Mouse (Mus musculus): ENCODE data around the gene Dmwd. TPM values are rescaled to one million over a fixed set of nuclear protein-coding genes. Genes with fewer than 3 reads are reported as not detected.

The Dmwd gene
- polyA plus RNA-seq, 1 experiment = 27.7 TPM

DNA sequence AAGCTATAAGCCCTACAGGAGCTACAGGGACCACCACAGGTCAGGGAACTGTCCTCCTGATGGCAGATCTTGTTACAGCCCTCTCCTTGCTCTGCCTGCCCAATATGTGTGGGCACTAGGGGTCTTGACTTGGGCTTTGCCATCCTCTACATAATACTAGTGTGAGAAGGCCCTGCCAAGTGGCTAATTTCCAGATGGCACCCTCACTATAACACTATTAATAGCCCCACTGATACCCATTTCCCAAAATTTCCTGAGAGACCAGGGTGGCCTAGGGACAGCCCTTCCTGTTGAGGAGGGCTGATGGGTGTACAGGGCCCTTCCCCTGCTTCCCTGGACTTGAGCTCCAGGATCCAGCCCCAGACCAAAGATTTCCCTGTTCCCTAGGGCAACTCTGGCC is 21.8 kb downstream of the Dmwd start:
- H3K27ac ChIP-seq (ENCODE audit: control insufficient read depth, insufficient read depth, low read depth, low read length, poor library complexity) = no peak overlapping the region
- H3K4me1 ChIP-seq (ENCODE audit: control insufficient read depth, insufficient read depth, low read length) = peaks cover 2% of the 10 kb centered on the region; the same call in 1 of the 2 replicates
- no peak overlapping the region for H3K4me3 ChIP-seq (replicated peaks; ENCODE audit: control insufficient read depth, low read depth, low read length)
- TF ChIP-seq POLR2A (IDR thresholded peaks at IDR 0.05; ENCODE audit: borderline replicate concordance, control insufficient read depth, low read depth, low read length) = no peak
- TF ChIP-seq CTCF (IDR thresholded peaks at IDR 0.05; ENCODE audit: control insufficient read depth, insufficient read depth, low read length) = no peak

DNA sequence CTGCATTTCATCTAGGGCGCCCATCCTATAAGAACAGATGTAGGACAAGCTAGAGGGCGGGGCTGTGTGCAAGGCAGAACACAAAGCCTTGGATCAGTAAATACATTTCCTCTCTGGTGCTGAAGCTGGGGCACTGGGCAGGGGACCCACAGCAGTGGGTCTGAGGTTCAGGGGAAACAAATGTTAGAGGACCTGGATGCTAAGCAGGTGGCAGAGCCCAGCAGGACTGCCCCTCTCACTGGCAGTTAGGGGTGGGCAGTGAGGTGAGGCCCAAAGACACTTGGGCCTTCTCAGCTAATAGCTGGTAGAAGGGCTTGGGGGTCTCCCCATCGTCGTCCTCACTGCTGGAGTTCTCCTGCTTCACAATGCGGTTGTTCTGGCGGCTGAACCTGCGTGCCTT is 22.8 kb downstream of the Dmwd start:
- WGBS = 75% methylated on average over 7 of the region's 7 CpGs
- no peak for TF ChIP-seq POLR2A (IDR thresholded peaks at IDR 0.05; ENCODE audit: borderline replicate concordance, control insufficient read depth, low read depth, low read length)

DNA sequence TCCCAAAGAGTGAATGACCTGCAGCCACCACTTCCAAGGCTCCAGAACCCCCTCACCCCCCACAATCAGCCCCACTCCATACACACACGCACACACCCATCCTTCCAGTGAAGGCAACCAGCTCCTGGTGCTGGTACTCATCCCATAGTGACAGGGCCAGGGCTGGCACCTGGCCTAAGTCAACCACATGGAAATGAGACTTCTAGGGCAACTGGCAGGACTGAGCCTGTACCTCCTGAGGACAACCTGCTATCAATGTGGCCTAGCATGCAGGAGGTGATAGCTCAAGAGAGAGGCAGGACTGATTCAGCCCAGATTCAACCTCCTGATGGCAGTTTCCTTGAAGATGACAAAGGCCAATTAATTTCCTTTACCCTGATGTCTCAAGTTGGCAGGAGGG is 24.3 kb downstream of the Dmwd start:
- H3K4me3 ChIP-seq (replicated peaks; ENCODE audit: control insufficient read depth, low read depth, low read length) = no peak overlapping the region
- 65% methylated on average over 1 of the region's 1 CpGs for WGBS
- no peaks in the 10 kb centered on the region for H3K4me1 ChIP-seq (ENCODE audit: control insufficient read depth, insufficient read depth, low read length)
- H3K27ac ChIP-seq (ENCODE audit: control insufficient read depth, insufficient read depth, low read depth, low read length, poor library complexity) = no peak overlapping the region
- no peak for TF ChIP-seq CTCF (IDR thresholded peaks at IDR 0.05; ENCODE audit: control insufficient read depth, insufficient read depth, low read length)
- no peak for TF ChIP-seq POLR2A (IDR thresholded peaks at IDR 0.05; ENCODE audit: borderline replicate concordance, control insufficient read depth, low read depth, low read length)

More for the DNA sequence above, 22.8 kb downstream of the Dmwd start:
- Histone ChIP-seq H3K4me3 (replicated peaks; ENCODE audit: control insufficient read depth, low read depth, low read length) (no peak overlapping the region), H3K27ac (ENCODE audit: control insufficient read depth, insufficient read depth, low read depth, low read length, poor library complexity) (no peak overlapping the region), H3K4me1 (ENCODE audit: control insufficient read depth, insufficient read depth, low read length) (no peaks in the 10 kb centered on the region)

DNA sequence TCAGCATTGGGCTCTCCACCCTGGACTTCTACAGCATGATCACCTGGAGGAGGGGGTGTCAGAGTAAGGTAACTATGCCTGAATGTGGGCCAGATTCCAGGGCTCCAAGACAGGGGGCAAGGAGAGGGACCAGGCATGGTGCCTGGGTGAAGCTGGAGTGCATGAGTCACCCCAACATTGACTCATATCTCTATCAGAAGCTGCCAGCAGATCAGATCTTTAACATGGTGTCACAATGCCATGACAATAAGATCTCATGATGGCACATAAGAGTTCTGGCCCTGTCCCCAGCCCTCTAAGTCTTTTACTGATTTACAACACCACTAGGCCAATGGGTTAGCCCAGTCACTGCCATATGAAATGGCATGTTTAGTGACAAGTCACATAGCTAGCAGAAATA is 27.7 kb downstream of the Dmwd start:
- Histone ChIP-seq H3K4me3 (replicated peaks; ENCODE audit: control insufficient read depth, low read depth, low read length) (no peak overlapping the region), H3K4me1 (ENCODE audit: control insufficient read depth, insufficient read depth, low read length) (no peaks in the 10 kb centered on the region), H3K27ac (ENCODE audit: control insufficient read depth, insufficient read depth, low read depth, low read length, poor library complexity) (no peak overlapping the region)
- TF ChIP-seq POLR2A (IDR thresholded peaks at IDR 0.05; ENCODE audit: borderline replicate concordance, control insufficient read depth, low read depth, low read length) (no peak), CTCF (IDR thresholded peaks at IDR 0.05; ENCODE audit: control insufficient read depth, insufficient read depth, low read length) (no peak)

DNA sequence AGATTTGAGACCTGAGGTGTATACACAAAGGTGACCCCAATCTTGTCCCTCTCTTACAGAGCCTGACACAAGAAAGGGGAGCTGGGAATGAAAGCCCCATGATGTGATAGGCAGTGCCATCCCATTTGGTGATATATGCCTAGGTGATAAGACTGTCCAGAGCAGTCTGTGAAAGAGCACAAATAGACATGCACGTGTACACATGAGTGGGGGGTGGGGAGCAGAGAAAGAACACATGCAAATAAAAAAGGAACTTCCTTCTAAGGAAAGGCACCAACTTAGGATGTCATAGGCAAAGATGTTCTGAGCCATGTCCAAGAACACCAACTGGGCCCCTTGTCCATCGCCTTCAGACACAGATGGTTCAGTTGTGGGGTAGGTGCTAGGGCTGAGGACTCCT is 28.5 kb downstream of the Dmwd start:
- TF ChIP-seq CTCF (IDR thresholded peaks at IDR 0.05; ENCODE audit: control insufficient read depth, insufficient read depth, low read length) (no peak), POLR2A (IDR thresholded peaks at IDR 0.05; ENCODE audit: borderline replicate concordance, control insufficient read depth, low read depth, low read length) (no peak)
- H3K4me1 ChIP-seq (ENCODE audit: control insufficient read depth, insufficient read depth, low read length) = no peaks in the 10 kb centered on the region
- WGBS = 67% methylated on average over 2 of the region's 2 CpGs

DNA sequence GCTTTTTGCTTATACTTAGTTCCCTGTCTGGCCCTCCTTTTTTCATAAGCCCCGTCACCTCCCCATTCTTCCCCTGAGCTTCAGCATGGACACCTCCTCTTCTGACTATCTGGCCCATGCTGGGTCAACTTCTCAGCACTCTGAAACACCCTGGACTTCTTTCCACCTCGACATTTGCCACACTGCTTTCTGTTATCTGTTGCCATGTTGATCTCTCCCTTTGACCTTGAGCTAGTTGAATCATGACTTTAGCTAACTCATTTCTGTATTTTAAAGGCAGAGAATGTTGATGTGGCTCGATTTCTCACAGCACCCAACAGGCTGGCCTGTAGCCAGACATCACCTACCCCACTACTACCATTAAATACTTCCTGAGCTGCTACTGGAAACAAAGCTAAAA is 31.4 kb downstream of the Dmwd start:
- Histone ChIP-seq H3K4me3 (replicated peaks; ENCODE audit: control insufficient read depth, low read depth, low read length) (no peak overlapping the region), H3K27ac (ENCODE audit: control insufficient read depth, insufficient read depth, low read depth, low read length, poor library complexity) (no peak overlapping the region), H3K4me1 (ENCODE audit: control insufficient read depth, insufficient read depth, low read length) (no peaks in the 10 kb centered on the region)
- TF ChIP-seq POLR2A (IDR thresholded peaks at IDR 0.05; ENCODE audit: borderline replicate concordance, control insufficient read depth, low read depth, low read length) = no peak
- no peak for TF ChIP-seq CTCF (IDR thresholded peaks at IDR 0.05; ENCODE audit: control insufficient read depth, insufficient read depth, low read length)
- 49% methylated on average over 3 of the region's 3 CpGs for WGBS

More for the DNA sequence above, 28.5 kb downstream of the Dmwd start:
- Histone ChIP-seq H3K4me3 (replicated peaks; ENCODE audit: control insufficient read depth, low read depth, low read length) (no peak overlapping the region), H3K27ac (ENCODE audit: control insufficient read depth, insufficient read depth, low read depth, low read length, poor library complexity) (no peak overlapping the region)

DNA sequence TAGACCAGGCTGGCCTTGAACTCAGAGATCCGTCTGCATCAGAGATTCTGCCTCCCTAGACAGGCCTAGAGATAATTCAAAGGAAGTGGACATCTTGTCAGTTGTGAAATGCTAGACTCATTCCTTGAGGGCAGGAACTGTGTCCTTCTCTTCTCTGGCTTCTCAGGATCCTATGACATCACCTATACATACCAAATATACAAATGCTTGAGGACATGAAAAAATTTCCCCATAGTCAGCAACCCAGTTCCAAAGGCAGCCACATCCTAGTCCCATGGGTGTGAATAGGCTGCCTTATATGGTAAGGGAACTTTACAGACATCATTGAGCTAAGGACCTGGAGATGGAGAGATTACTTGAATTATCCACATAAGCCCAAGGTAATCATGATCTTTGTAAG is 33.5 kb downstream of the Dmwd start:
- Histone ChIP-seq H3K4me3 (replicated peaks; ENCODE audit: control insufficient read depth, low read depth, low read length) (no peak overlapping the region), H3K27ac (ENCODE audit: control insufficient read depth, insufficient read depth, low read depth, low read length, poor library complexity) (no peak overlapping the region), H3K4me1 (ENCODE audit: control insufficient read depth, insufficient read depth, low read length) (no peaks in the 10 kb centered on the region)
- TF ChIP-seq POLR2A (IDR thresholded peaks at IDR 0.05; ENCODE audit: borderline replicate concordance, control insufficient read depth, low read depth, low read length) (no peak), CTCF (IDR thresholded peaks at IDR 0.05; ENCODE audit: control insufficient read depth, insufficient read depth, low read length) (no peak)
- 74% methylated on average over 1 of the region's 1 CpGs for WGBS

DNA sequence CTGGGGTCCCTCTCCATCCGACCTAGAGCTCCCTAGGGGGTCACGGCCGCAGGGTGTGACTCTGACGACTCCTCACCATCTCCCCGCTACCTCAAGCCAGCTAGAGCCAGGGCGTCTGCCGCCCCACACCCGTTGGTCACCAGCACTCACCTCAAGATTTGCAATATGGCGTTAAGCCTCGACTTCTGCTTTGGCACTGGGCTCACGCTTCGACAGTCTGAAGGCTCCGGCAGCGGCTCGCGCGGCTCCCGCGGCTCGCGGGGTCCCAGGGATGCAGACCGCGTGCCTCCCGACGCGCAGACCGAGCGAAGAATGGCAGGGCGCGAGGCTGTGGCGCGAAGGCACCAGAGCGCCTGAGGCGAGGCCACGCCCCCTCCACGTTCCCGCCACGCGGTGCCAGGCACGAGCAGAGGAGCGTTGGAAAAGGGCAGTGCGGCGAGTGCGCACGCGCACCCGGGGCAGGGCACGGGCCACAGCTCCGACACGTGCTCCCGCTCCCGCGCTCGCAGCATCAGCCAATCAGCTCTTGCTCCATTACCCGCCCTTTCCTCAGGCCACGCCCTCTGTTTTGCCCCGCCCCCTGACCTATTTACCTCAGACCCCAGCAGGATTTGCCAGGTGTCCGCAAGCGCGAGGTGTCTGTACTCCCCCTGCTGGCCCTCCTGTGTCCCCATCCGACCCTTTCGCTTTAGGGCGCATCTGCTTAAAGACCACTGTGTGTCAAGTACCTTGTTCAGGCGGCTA is 42.2 kb downstream of the Dmwd start, which contains the start of gene Gm4969:
TSS of gene Gm4969 (minus strand) at position 341 of the 744 bp plus-strand sequence.
- 47% methylated on average over 64 of the region's 64 CpGs for WGBS
- Histone ChIP-seq H3K27ac (ENCODE audit: control insufficient read depth, insufficient read depth, low read depth, low read length, poor library complexity) (no peak within 1 kb of the TSS; the same call in 1 of the 2 replicates), H3K4me1 (ENCODE audit: control insufficient read depth, insufficient read depth, low read length) (no peaks in the 10 kb centered on the region; the same call in 1 of the 2 replicates), H3K4me3 (replicated peaks; ENCODE audit: control insufficient read depth, low read depth, low read length) (no peak within 1 kb of the TSS)
- TF ChIP-seq POLR2A (IDR thresholded peaks at IDR 0.05; ENCODE audit: borderline replicate concordance, control insufficient read depth, low read depth, low read length) = no peak
- no peak for TF ChIP-seq CTCF (IDR thresholded peaks at IDR 0.05; ENCODE audit: control insufficient read depth, insufficient read depth, low read length)

DNA sequence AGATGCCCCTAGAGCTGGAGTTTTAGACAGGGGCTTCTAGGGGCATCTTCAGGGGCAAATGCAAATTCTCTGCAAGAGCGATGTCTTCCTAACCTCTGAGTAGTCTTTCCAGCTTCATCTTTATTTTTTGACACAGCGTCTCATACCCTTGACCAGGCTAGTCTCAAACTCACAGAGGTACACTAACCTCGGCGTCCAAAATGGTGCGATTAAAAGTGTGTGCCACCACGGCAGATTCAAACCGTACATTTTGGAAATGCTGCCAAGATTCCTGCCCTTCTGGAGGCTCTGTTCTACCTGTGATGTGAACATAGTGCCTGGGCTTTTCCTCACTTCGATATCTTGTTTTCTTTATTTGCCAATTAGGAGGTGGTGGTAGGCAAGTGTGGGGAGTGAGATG is 43.1 kb downstream of the Dmwd start:
- Histone ChIP-seq H3K27ac (ENCODE audit: control insufficient read depth, insufficient read depth, low read depth, low read length, poor library complexity) (no peak overlapping the region), H3K4me3 (replicated peaks; ENCODE audit: control insufficient read depth, low read depth, low read length) (no peak overlapping the region), H3K4me1 (ENCODE audit: control insufficient read depth, insufficient read depth, low read length) (no peaks in the 10 kb centered on the region; the same call in 1 of the 2 replicates)
- WGBS = 91% methylated on average over 8 of the region's 8 CpGs
- TF ChIP-seq POLR2A (IDR thresholded peaks at IDR 0.05; ENCODE audit: borderline replicate concordance, control insufficient read depth, low read depth, low read length) (no peak), CTCF (IDR thresholded peaks at IDR 0.05; ENCODE audit: control insufficient read depth, insufficient read depth, low read length) (no peak)
